Mouse (Mus musculus): ENCODE data around the gene Ccdc38. TPM values are rescaled to one million over a fixed set of nuclear protein-coding genes. Genes with fewer than 3 reads are reported as not detected.

Ccdc38 gene
- polyA plus RNA-seq, 1 experiment from 2014 or later, result 0.83 TPM

- Histone ChIP-seq H3K36me3 (ENCODE audit: control insufficient read depth, insufficient read depth, low read length) (no peaks in the 10 kb centered on the region), H3K27me3 (ENCODE audit: control insufficient read depth, insufficient read depth, low read depth, low read length) (no peaks in the 10 kb centered on the region), H3K4me2 (ENCODE audit: low read length) (no peak overlapping the region), H3K4me1 (ENCODE audit: control insufficient read depth, insufficient read depth, low read length) (no peaks in the 10 kb centered on the region), H3K9me3 (replicated peaks; ENCODE audit: control insufficient read depth, low read length, poor library complexity, severe bottlenecking) (no peaks in the 10 kb centered on the region), H3K27ac (ENCODE audit: low read length) (no peak overlapping the region), H3K9ac (ENCODE audit: low read depth, low read length) (no peak overlapping the region), H3K4me3 (ENCODE audit: low read depth, low read length) (no peak overlapping the region)
- WGBS, result 84% methylated on average over 5 of the region's 5 CpGs
- ATAC-seq, result no peak
These were observed 93.1 kb downstream of the Ccdc38 start for GRCm38 (mm10) chr10:93633563-93633962.

Other genes with a start within 250 kb of the Ccdc38 start
- gene Elk3, start 229.5 kb upstream of the Ccdc38 start, polyA plus RNA-seq (2015; fragmentation: Nextera tagmentation; extraction: Ambion mirVana), result 6.4 and 6.5 TPM in 2 replicates
- 87.7 and 95.3 TPM in 2 replicates for gene Lta4h, start 87.2 kb upstream of the Ccdc38 start, polyA plus RNA-seq (2015; fragmentation: Nextera tagmentation; extraction: Ambion mirVana)
- 0.17 TPM in 1 of 2 replicates, not detected in the other for gene Hal, start 51.9 kb upstream of the Ccdc38 start, polyA plus RNA-seq (2015; fragmentation: Nextera tagmentation; extraction: Ambion mirVana)
- not detected in 2 replicates for gene Amdhd1, start 599 bp upstream of the Ccdc38 start, polyA plus RNA-seq (2015; fragmentation: Nextera tagmentation; extraction: Ambion mirVana)
- gene Snrpf, start 49.1 kb downstream of the Ccdc38 start, polyA plus RNA-seq (2015; fragmentation: Nextera tagmentation; extraction: Ambion mirVana), result 51.6 and 56.2 TPM in 2 replicates
- 0.50 and 1.7 TPM in 2 replicates for gene Ntn4, start 100.0 kb downstream of the Ccdc38 start, polyA plus RNA-seq (2015; fragmentation: Nextera tagmentation; extraction: Ambion mirVana)